Mouse (Mus musculus): ENCODE results near the gene Zeb2. TPM values are rescaled to one million over a fixed set of nuclear protein-coding genes. Genes with fewer than 3 reads are reported as not detected.

The Zeb2 gene
- polyA plus RNA-seq, 1 experiment from 2014 or later = 50.2 TPM

DNA sequence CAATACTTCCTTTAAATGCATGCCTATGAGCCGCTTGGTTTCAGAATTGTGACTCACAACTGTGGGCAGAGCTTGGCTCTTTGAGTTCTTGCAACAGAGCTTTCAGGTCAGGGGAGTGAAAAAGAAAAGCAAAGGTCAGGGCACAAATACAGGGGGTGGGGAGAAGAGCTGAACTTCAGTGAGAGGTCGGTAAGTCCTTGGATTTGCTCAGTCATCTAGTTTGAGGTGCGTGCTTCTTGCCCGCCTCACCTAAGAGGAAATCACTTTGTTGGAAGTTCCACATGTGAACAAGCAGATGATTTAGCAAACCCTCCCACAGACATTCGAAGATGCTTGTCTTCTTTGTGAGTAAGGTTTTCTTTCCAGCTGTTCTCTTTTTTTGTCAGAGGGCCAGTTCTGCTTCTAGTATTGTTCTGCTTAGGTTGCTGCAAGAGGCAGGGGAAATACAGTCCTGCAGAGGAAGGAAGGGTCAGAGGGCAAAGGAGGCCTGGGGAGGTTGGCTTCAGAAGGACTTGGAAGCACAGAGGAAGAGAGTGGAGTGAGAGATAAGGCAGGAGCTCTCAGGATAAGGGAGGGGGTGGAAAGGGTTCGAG, 164.3 kb downstream of the Zeb2 start:
- Histone ChIP-seq H3K36me3 (no peaks in the 10 kb centered on the region), H3K4me3 (replicated peaks) (no peak overlapping the region), H3K4me1 (replicated peaks) (no peaks in the 10 kb centered on the region; the same call in 1 of the 2 replicates), H3K9ac (replicated peaks) (no peak overlapping the region), H3K27me3 (no peaks in the 10 kb centered on the region), H3K9me3 (no peaks in the 10 kb centered on the region), H3K27ac (no peak overlapping the region), H3K4me2 (replicated peaks) (no peak overlapping the region)
- WGBS = 23% methylated on average over 6 of the region's 6 CpGs
- no peak for ATAC-seq

- H3K27me3 ChIP-seq = no peaks in the 10 kb centered on the region
- H3K9me3 ChIP-seq = no peaks in the 10 kb centered on the region
- no peak for ATAC-seq
- H3K9ac ChIP-seq (replicated peaks) = no peak overlapping the region
- 63% methylated on average over 4 of the region's 4 CpGs for WGBS
- no peak overlapping the region for H3K4me3 ChIP-seq (replicated peaks)
- no peaks in the 10 kb centered on the region for H3K36me3 ChIP-seq
- H3K4me2 ChIP-seq (replicated peaks) = no peak overlapping the region
- no peaks in the 10 kb centered on the region; the same call in 1 of the 2 replicates for H3K4me1 ChIP-seq (replicated peaks)
- H3K27ac ChIP-seq = no peak overlapping the region
Measured at GRCm38 (mm10) chr2:44951651-44952213, 165.5 kb downstream of the Zeb2 start.

GRCm38 (mm10) chr2:44944689-44945088, 172.5 kb downstream of the Zeb2 start:
- Histone ChIP-seq H3K9ac (replicated peaks) (no peak overlapping the region), H3K27me3 (no peaks in the 10 kb centered on the region), H3K9me3 (no peaks in the 10 kb centered on the region), H3K4me1 (replicated peaks) (no peaks in the 10 kb centered on the region), H3K4me2 (replicated peaks) (no peak overlapping the region), H3K27ac (no peak overlapping the region), H3K4me3 (replicated peaks) (no peak overlapping the region), H3K36me3 (no peaks in the 10 kb centered on the region)
- 93% methylated on average over 2 of the region's 2 CpGs for WGBS
- ATAC-seq = no peak

Small RNA genes within 50 kb of the gene (microRNA-seq; reads per million reads assigned to microRNA genes)
- gene Mir5129 = not detected

Other genes with a start within 250 kb of the Zeb2 start
- gene Gtdc1, start 189.7 kb downstream of the Zeb2 start, polyA plus RNA-seq (2015; fragmentation: Nextera tagmentation; extraction: Ambion mirVana) = 19.5 and 19.7 TPM in 2 replicates

All from midbrain, embryonic 13.5 days (tissue).